Comparison of ENCODE assay signal across 8 mouse cellular contexts in the genomic region with DNA sequence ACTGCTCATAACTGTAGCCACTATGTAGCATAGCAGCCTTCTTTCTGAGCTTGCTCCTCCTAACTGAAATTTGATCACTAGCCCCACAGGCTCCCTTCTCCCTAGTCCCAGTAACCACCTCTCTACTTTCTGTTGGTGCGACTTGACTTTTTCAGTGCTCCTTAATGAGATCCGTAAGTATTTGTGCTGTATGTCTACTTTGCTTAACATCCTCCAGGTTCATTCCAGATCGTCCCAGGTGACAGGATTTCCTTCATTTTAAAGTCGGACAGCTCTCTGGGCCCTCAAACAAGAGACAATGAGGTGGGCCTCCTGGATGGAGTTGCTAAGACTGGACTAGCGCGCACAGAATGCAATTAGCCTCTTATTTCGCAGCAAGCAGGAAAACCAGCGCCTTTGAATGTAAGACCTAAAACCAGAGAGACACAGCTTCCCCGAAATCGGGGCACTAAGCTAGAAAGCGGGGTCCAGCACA. TPM values are rescaled to one million over a fixed set of nuclear protein-coding genes. Genes with fewer than 3 reads are reported as not detected.
DNase-seq lines count a peak whose midpoint lies in the region; ATAC-seq and TF ChIP-seq lines count a peak whose summit lies in the region.

No protein-coding gene starts in this region.

- H3K36me3 ChIP-seq in hindbrain, embryonic 16.5 days (ENCODE audit: control insufficient read depth, insufficient read depth, low read length), result no peaks in the 10 kb centered on the region
- peaks cover 24% of the 10 kb centered on the region for H3K36me3 ChIP-seq in midbrain, embryonic 10.5 days

- peak overlapping the region; percentile 89 for H3K4me2 ChIP-seq in hindbrain, embryonic 16.5 days (ENCODE audit: low read length)

- H3K9ac ChIP-seq in hindbrain, embryonic 16.5 days (ENCODE audit: low read depth, low read length), result peak overlapping the region; percentile 96

- no peak for TF ChIP-seq CTCF in left cerebral cortex, adult 2 months (IDR thresholded peaks at IDR 0.05)

- no peaks in the 10 kb centered on the region for H3K9me3 ChIP-seq in hindbrain, embryonic 16.5 days (ENCODE audit: control insufficient read depth, low read length)
- H3K9me3 ChIP-seq in midbrain, embryonic 10.5 days (replicated peaks), result no peaks in the 10 kb centered on the region

- under 1% methylated on average over 11 of the region's 11 CpGs for WGBS in hindbrain, embryonic 16.5 days
- WGBS in midbrain, embryonic 10.5 days, result under 1% methylated on average over 11 of the region's 11 CpGs

- DNase-seq in left cerebral cortex, adult 2 months (ENCODE audit: extremely low spot score in 1 of 2, low spot score in 2 of 2), result peak; percentile 19 to 34
- DNase-seq in left cerebral cortex, postnatal 4 days, result no peak
- peak; percentile 44 for DNase-seq in MN1 (ENCODE audit: low spot score)
- DNase-seq in midbrain, embryonic 10.5 days (ENCODE audit: low spot score), result no peak
- no peak for DNase-seq in yolk sac, embryonic 10.5 days (ENCODE audit: low spot score)
- DNase-seq in gastrocnemius, postnatal 14 days, result no peak

- peak overlapping the region; percentile 90 for H3K4me3 ChIP-seq in left cerebral cortex, adult 2 months
- H3K4me3 ChIP-seq in hindbrain, embryonic 16.5 days (ENCODE audit: low read length), result peak overlapping the region; percentile 81
- H3K4me3 ChIP-seq in midbrain, embryonic 10.5 days, result peak overlapping the region; percentile 70

- intact Hi-C loops in left cerebral cortex, adult 2 months (cut with DNase I), result no loop called here
- intact Hi-C loops in left cerebral cortex, postnatal 4 days (cut with DNase I), result no loop called here
- intact Hi-C loops in gastrocnemius, postnatal 14 days (cut with DNase I; ENCODE audit: low total_unique reads), result no loop called here

- H3K27me3 ChIP-seq in hindbrain, embryonic 16.5 days (replicated peaks; ENCODE audit: control insufficient read depth, insufficient read depth, low read length), result no peaks in the 10 kb centered on the region
- H3K27me3 ChIP-seq in midbrain, embryonic 10.5 days (ENCODE audit: low read depth, poor library complexity, severe bottlenecking), result no peaks in the 10 kb centered on the region

- H3K27ac ChIP-seq in left cerebral cortex, adult 2 months, result peak overlapping the region; percentile 99
- peak overlapping the region; percentile 98 for H3K27ac ChIP-seq in hindbrain, embryonic 16.5 days (ENCODE audit: low read depth, low read length)
- H3K27ac ChIP-seq in midbrain, embryonic 10.5 days (replicated peaks), result peak overlapping the region; percentile 98

- peaks cover 11% of the 10 kb centered on the region for H3K4me1 ChIP-seq in hindbrain, embryonic 16.5 days (ENCODE audit: control insufficient read depth, insufficient read depth, low read depth, low read length)
- peaks cover 35% of the 10 kb centered on the region for H3K4me1 ChIP-seq in midbrain, embryonic 10.5 days

- 0 out of 2 replicates have a peak, but pooled peaks have one; percentile 13 for ATAC-seq in common myeloid progenitor, adult 5-6 weeks (replicated peaks; ENCODE audit: low read depth, poor library complexity, severe bottlenecking)
- peak; percentile 57 for ATAC-seq in hindbrain, embryonic 16.5 days

RNA-seq across cellular contexts. Expression of a gene that starts 19.6 kb away (rescaled TPM):
- 10 to 100 TPM; 19.1 to 20.6 TPM for total RNA-seq in left cerebral cortex, adult 2 months (2021)
- 10 to 100 TPM; 36.6 to 45.4 TPM for total RNA-seq in left cerebral cortex, postnatal 4 days (2021)
- total RNA-seq in common myeloid progenitor, adult 5-6 weeks (2017), result 27.5 and 36.2 TPM in 2 replicates
- polyA plus RNA-seq in hindbrain, embryonic 16.5 days (2015; fragmentation: Nextera tagmentation; extraction: Ambion mirVana), result 59.6 and 63.8 TPM in 2 replicates
- 163 and 168 TPM in 2 replicates for polyA plus RNA-seq in midbrain, embryonic 10.5 days (2016; fragmentation: Nextera tagmentation; extraction: Ambion mirVana)
- total RNA-seq in gastrocnemius, postnatal 14 days (2021), result 10 to 100 TPM; 17.7 to 23.4 TPM

Comparison
In these comparisons a context has a peak if more than half of its experiments do, and no peak if none do; other contexts are left out.
1. DNase-seq: peak in left cerebral cortex, adult 2 months (2 of 2) and MN1 (single experiment); none in left cerebral cortex, postnatal 4 days (single experiment), midbrain, embryonic 10.5 days (single experiment), yolk sac, embryonic 10.5 days (single experiment) and gastrocnemius, postnatal 14 days (single experiment).
2. Peak in every context shown above with its lines, with median percentiles within 50 percentile points of each other: H3K27ac ChIP-seq and H3K4me3 ChIP-seq.